Mouse (Mus musculus): ENCODE measurements around the gene Il6. TPM values are rescaled to one million over a fixed set of nuclear protein-coding genes. Genes with fewer than 3 reads are reported as not detected.
"Not testable (repeated sequence)": the region's sequence is repeated elsewhere in the genome, so short reads cannot be mapped to it uniquely, and the experiment has no call there.

Gene Il6
- 0.32 and 0.58 TPM in 2 replicates for polyA plus RNA-seq (2015; fragmentation: Nextera tagmentation; extraction: Ambion mirVana)

GRCm38 (mm10) chr5:30012726-30013503 lies at the start of gene Il6:
Gene Il6, plus strand, starts transcription at chr5:30013114.
- Histone ChIP-seq H3K9me3 (no peaks in the 10 kb centered on the region), H3K9ac (no peak within 1 kb of the TSS), H3K4me1 (peaks cover 11% of the 10 kb centered on the region), H3K4me2 (no peak within 1 kb of the TSS), H3K4me3 (no peak within 1 kb of the TSS), H3K27ac (0 out of 2 replicates have a peak within 1 kb of the TSS, but pooled peaks have one; percentile 28), H3K27me3 (no peaks in the 10 kb centered on the region; the same call in 1 of the 2 replicates), H3K36me3 (no peaks in the 10 kb centered on the region)
- no peak for ATAC-seq (ENCODE audit: insufficient number of reproducible peaks, insufficient read depth, low FRiP score, low TSS enrichment, low read depth)
- WGBS, result 53% methylated on average over 16 of the region's 16 CpGs

- H3K4me3 ChIP-seq, result no peak overlapping the region
- 88% methylated on average over 1 of the region's 1 CpGs for WGBS
Measured at GRCm38 (mm10) chr5:29963488-29963887, 49.4 kb upstream of the Il6 start.

GRCm38 (mm10) chr5:29970212-29970611 lies 42.7 kb upstream of the Il6 start:
- no peaks in the 10 kb centered on the region for H3K9me3 ChIP-seq
- no peak for ATAC-seq (ENCODE audit: insufficient number of reproducible peaks, insufficient read depth, low FRiP score, low TSS enrichment, low read depth)
- WGBS, result 77% methylated on average over 1 of the region's 1 CpGs
- H3K4me1 ChIP-seq, result no peaks in the 10 kb centered on the region
- no peaks in the 10 kb centered on the region for H3K36me3 ChIP-seq
- no peak overlapping the region for H3K4me3 ChIP-seq
- H3K4me2 ChIP-seq, result no peak overlapping the region
- no peak overlapping the region for H3K27ac ChIP-seq
- H3K27me3 ChIP-seq, result no peaks in the 10 kb centered on the region
- H3K9ac ChIP-seq, result no peak overlapping the region

More at GRCm38 (mm10) chr5:29963488-29963887, 49.4 kb upstream of the Il6 start:
- no peak overlapping the region for H3K4me2 ChIP-seq
- ATAC-seq (ENCODE audit: insufficient number of reproducible peaks, insufficient read depth, low FRiP score, low TSS enrichment, low read depth), result no peak
- H3K9ac ChIP-seq, result no peak overlapping the region
- H3K36me3 ChIP-seq, result no peaks in the 10 kb centered on the region
- H3K4me1 ChIP-seq, result no peaks in the 10 kb centered on the region
- no peaks in the 10 kb centered on the region for H3K9me3 ChIP-seq
- H3K27me3 ChIP-seq, result no peaks in the 10 kb centered on the region
- H3K27ac ChIP-seq, result no peak overlapping the region

- no peak overlapping the region for H3K27ac ChIP-seq
- H3K4me1 ChIP-seq, result no peaks in the 10 kb centered on the region
- no peak overlapping the region for H3K4me2 ChIP-seq
- no peaks in the 10 kb centered on the region for H3K36me3 ChIP-seq
- no peak overlapping the region for H3K9ac ChIP-seq
- H3K27me3 ChIP-seq, result no peaks in the 10 kb centered on the region
- no peaks in the 10 kb centered on the region for H3K9me3 ChIP-seq
- no peak for ATAC-seq (ENCODE audit: insufficient number of reproducible peaks, insufficient read depth, low FRiP score, low TSS enrichment, low read depth)
- no peak overlapping the region for H3K4me3 ChIP-seq
- 81% methylated on average over 5 of the region's 5 CpGs for WGBS
Measured at GRCm38 (mm10) chr5:29972796-29973195, 40.1 kb upstream of the Il6 start.

GRCm38 (mm10) chr5:29973533-29973932 lies 39.4 kb upstream of the Il6 start:
- H3K4me3 ChIP-seq, result no peak overlapping the region
- WGBS, result 79% methylated on average over 1 of the region's 1 CpGs
- H3K4me2 ChIP-seq, result no peak overlapping the region
- no peaks in the 10 kb centered on the region for H3K27me3 ChIP-seq
- H3K36me3 ChIP-seq, result no peaks in the 10 kb centered on the region
- ATAC-seq (ENCODE audit: insufficient number of reproducible peaks, insufficient read depth, low FRiP score, low TSS enrichment, low read depth), result no peak
- H3K9me3 ChIP-seq, result no peaks in the 10 kb centered on the region
- no peak overlapping the region for H3K27ac ChIP-seq
- no peaks in the 10 kb centered on the region for H3K4me1 ChIP-seq
- H3K9ac ChIP-seq, result no peak overlapping the region

GRCm38 (mm10) chr5:29974115-29974514 lies 38.8 kb upstream of the Il6 start:
- Histone ChIP-seq H3K36me3 (no peaks in the 10 kb centered on the region), H3K27me3 (no peaks in the 10 kb centered on the region), H3K9me3 (no peaks in the 10 kb centered on the region), H3K4me2 (no peak overlapping the region), H3K9ac (no peak overlapping the region), H3K4me3 (no peak overlapping the region), H3K4me1 (no peaks in the 10 kb centered on the region), H3K27ac (no peak overlapping the region)
- no peak for ATAC-seq (ENCODE audit: insufficient number of reproducible peaks, insufficient read depth, low FRiP score, low TSS enrichment, low read depth)

GRCm38 (mm10) chr5:29993583-29993982 lies 19.3 kb upstream of the Il6 start:
- H3K27me3 ChIP-seq, result no peaks in the 10 kb centered on the region
- no peaks in the 10 kb centered on the region for H3K36me3 ChIP-seq
- no peak overlapping the region for H3K27ac ChIP-seq
- no peak overlapping the region for H3K4me2 ChIP-seq
- no peak overlapping the region for H3K4me3 ChIP-seq
- 91% methylated on average over 1 of the region's 1 CpGs for WGBS
- H3K4me1 ChIP-seq, result no peaks in the 10 kb centered on the region
- H3K9me3 ChIP-seq, result no peaks in the 10 kb centered on the region
- H3K9ac ChIP-seq, result no peak overlapping the region
- no peak for ATAC-seq (ENCODE audit: insufficient number of reproducible peaks, insufficient read depth, low FRiP score, low TSS enrichment, low read depth)

- WGBS, result 75% methylated on average over 1 of the region's 1 CpGs
- no peak overlapping the region for H3K4me2 ChIP-seq
- no peak overlapping the region for H3K9ac ChIP-seq
- ATAC-seq (ENCODE audit: insufficient number of reproducible peaks, insufficient read depth, low FRiP score, low TSS enrichment, low read depth), result no peak
- H3K36me3 ChIP-seq, result no peaks in the 10 kb centered on the region
- no peaks in the 10 kb centered on the region for H3K4me1 ChIP-seq
- H3K27me3 ChIP-seq, result no peaks in the 10 kb centered on the region
- no peaks in the 10 kb centered on the region for H3K9me3 ChIP-seq
- no peak overlapping the region for H3K4me3 ChIP-seq
- H3K27ac ChIP-seq, result no peak overlapping the region
Measured at GRCm38 (mm10) chr5:29994344-29994743, 18.6 kb upstream of the Il6 start.

GRCm38 (mm10) chr5:29997351-29997750 lies 15.6 kb upstream of the Il6 start:
- 68% methylated on average over 1 of the region's 1 CpGs for WGBS
- Histone ChIP-seq H3K9me3 (no peaks in the 10 kb centered on the region), H3K4me1 (0 out of 2 replicates have a peak, but pooled peaks cover 3% of the 10 kb centered on the region), H3K27ac (no peak overlapping the region), H3K4me2 (no peak overlapping the region), H3K27me3 (no peaks in the 10 kb centered on the region), H3K36me3 (no peaks in the 10 kb centered on the region), H3K9ac (no peak overlapping the region), H3K4me3 (no peak overlapping the region)
- ATAC-seq (ENCODE audit: insufficient number of reproducible peaks, insufficient read depth, low FRiP score, low TSS enrichment, low read depth), result no peak

- H3K27me3 ChIP-seq, result no peaks in the 10 kb centered on the region
- WGBS, result 46% methylated on average over 3 of the region's 3 CpGs
- H3K27ac ChIP-seq, result no peak overlapping the region
- H3K4me3 ChIP-seq, result no peak overlapping the region
- no peak overlapping the region for H3K4me2 ChIP-seq
- no peak for ATAC-seq (ENCODE audit: insufficient number of reproducible peaks, insufficient read depth, low FRiP score, low TSS enrichment, low read depth)
- 0 out of 2 replicates have a peak, but pooled peaks cover 3% of the 10 kb centered on the region for H3K4me1 ChIP-seq
- H3K9me3 ChIP-seq, result no peaks in the 10 kb centered on the region
- no peaks in the 10 kb centered on the region for H3K36me3 ChIP-seq
- no peak overlapping the region for H3K9ac ChIP-seq
Measured at GRCm38 (mm10) chr5:30000921-30001320, 12.0 kb upstream of the Il6 start.

GRCm38 (mm10) chr5:30014580-30014979 lies 1.7 kb downstream of the Il6 start:
- no peaks in the 10 kb centered on the region for H3K27me3 ChIP-seq
- 48% methylated on average over 2 of the region's 2 CpGs for WGBS
- H3K4me2 ChIP-seq, result no peak overlapping the region
- no peaks in the 10 kb centered on the region for H3K36me3 ChIP-seq
- H3K9me3 ChIP-seq, result no peaks in the 10 kb centered on the region
- no peak for ATAC-seq (ENCODE audit: insufficient number of reproducible peaks, insufficient read depth, low FRiP score, low TSS enrichment, low read depth)
- H3K27ac ChIP-seq, result no peak overlapping the region
- H3K9ac ChIP-seq, result no peak overlapping the region
- H3K4me3 ChIP-seq, result no peak overlapping the region
- peaks cover 11% of the 10 kb centered on the region for H3K4me1 ChIP-seq

- H3K4me3 ChIP-seq; H3K27me3 ChIP-seq; H3K27ac ChIP-seq; H3K4me1 ChIP-seq; H3K9ac ChIP-seq; H3K9me3 ChIP-seq; H3K4me2 ChIP-seq; ATAC-seq (ENCODE audit: insufficient number of reproducible peaks, insufficient read depth, low FRiP score, low TSS enrichment, low read depth); H3K36me3 ChIP-seq: not testable (repeated sequence)
- 73% methylated on average over 4 of the region's 4 CpGs for WGBS
Measured at GRCm38 (mm10) chr5:30035862-30036261, 22.9 kb downstream of the Il6 start.

Data from embryonic facial prominence, embryonic 13.5 days (tissue).